Mouse (Mus musculus) CD4-positive, CD25-positive, alpha-beta regulatory T cell, adult 4 months (primary cell): ENCODE results near the gene Ap3d1. TPM values are rescaled to one million over a fixed set of nuclear protein-coding genes. Genes with fewer than 3 reads are reported as not detected.

Experiments
- ATAC-seq: one replicate; pipeline ENCODE4 v1.8.0; 2017
- polyA plus RNA-seq, 2 experiments: library from polyadenylated mRNA; unstranded; fragments of 100-300 nt; shearing (Covaris generic); gene quantifications; one replicate each; pipeline ENCODE4 v1.2.1; 2017

The Ap3d1 gene
- polyA plus RNA-seq, 2 experiments from 2014 or later = 26.7 to 29.1 TPM

DNA sequence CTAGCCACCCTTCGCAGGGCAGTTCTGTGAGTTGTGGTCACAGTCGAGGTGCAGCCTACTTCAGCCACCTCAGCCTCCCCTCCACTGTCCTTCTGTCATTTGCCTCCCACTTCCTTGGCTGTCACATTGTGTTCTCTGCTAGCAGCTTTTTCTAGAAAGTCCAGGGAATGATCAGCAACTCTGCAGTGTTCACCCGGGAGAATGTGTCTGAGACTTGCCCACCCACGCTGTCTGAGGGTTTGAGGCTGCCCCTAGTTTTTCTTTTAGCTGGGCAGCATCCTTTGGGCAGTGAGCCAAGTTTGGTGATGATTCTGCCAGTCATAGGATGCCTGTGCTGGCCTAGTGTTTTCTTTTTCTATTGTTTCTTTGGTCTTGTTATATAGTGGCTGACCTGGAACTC is 14.9 kb upstream of the Ap3d1 start:
- no peak for ATAC-seq

DNA sequence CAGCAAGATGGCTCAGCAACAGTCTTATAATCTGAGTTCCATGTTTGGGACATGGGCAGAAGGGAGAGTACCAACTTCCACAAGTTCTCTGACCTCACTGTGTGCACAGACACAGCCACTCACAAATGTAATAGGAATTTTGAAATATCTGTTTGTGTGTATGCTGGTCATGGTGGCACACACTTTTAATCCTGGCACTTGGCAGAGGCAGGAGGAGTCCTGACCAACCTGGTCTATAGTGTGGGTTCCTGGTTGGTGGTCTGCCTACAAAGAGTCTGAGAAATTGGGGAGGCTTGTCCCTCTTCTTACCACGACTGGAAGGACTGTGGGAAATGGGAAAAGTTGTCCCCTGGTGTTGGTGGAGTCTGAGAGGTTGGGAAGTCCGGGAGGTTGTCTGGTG is 14.4 kb upstream of the Ap3d1 start:
- ATAC-seq = no peak

DNA sequence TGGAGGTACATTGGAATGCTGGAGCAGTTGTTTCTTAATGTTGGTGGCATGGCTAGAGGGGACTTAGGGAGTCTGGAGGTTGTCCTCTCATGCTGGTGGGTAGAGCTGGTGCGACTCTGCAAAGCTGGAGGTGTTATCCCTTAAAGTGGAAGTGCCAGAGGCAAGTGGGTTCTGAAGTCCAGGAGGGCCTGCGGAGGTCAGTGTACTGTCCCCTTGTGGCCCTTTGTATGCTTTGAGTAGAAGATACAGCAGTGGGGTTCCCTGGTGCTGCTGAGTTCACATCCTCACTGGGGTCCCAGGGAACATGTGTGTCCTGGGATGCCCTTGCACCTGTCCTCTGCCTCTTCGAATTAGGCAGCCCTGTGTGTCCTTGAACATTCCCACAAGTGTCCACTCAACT is 14.0 kb upstream of the Ap3d1 start:
- ATAC-seq = no peak

DNA sequence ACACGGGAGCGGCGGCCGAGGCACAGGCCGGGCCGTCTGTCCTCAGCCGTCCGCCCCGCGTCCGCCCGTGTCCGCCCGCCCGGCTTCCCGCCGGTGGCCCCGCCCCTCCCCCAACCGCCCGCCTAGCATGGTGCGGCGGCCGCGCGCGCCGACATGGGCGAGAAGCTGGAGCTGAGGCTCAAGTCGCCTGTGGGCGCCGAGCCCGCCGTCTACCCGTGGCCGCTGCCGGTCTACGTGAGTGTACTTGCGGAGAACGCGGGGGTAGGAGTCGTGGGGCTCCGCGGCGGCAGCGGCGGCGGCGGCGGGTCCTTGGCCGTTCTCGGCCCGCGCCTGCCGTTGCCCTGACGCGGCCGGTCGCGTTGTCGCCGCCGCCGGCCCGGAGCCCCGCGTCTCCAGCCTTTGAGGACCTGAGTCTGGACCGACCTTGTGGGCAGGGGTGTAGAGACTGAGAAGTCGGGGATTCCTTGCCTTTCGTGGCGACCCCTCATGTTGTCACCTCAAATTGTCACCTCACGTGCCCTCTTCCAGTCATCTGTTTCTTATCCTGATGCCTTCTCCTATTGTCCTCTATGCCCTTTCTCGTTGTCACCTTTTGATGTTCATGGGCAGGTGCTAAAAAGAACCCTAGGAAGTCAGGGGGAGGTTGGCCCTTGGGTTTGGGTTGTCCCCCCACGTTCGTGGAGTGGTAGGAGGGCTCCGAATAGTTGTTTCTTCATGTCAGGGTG is 13.4 kb upstream of the Ap3d1 start:
- ATAC-seq = no peak

DNA sequence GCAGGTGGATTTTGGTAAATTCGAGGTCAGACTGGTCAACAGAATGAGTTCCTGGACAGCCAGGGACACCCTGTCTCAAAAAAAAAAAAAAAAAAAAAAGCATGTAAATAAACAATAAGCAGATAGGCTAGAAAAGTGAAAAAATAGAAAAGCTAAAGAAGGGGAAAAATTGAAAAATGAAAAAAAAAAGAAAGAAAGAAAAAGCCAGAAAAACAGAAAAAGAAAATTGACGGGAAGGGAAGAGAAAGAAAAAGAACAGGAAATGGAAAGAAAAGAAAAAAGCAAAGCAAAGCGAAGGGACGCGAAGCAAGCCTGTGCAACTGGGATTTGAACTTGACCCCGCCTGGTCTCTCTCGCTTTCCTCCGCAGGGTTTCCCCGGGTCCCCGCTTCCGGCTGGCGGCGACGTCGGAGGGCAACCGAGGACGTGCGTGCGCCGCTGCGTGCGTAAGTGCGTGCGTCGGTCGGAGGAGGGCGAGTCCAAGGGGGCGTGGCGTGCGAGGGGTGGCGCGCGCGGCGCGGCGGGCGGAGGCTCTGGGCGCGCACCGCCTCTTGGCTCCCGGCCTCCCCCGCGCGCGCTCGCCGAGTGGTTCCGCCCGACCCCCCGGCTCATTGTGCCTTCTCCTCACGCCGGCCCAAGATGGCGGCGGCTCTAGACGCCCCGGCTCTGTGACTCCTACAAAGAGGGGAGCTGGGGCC is 12.7 kb upstream of the Ap3d1 start, which contains the start of gene Dot1l:
Gene Dot1l (plus strand): TSS at position 613 of the 697 bp plus-strand sequence.
- peak; percentile 82 for ATAC-seq

DNA sequence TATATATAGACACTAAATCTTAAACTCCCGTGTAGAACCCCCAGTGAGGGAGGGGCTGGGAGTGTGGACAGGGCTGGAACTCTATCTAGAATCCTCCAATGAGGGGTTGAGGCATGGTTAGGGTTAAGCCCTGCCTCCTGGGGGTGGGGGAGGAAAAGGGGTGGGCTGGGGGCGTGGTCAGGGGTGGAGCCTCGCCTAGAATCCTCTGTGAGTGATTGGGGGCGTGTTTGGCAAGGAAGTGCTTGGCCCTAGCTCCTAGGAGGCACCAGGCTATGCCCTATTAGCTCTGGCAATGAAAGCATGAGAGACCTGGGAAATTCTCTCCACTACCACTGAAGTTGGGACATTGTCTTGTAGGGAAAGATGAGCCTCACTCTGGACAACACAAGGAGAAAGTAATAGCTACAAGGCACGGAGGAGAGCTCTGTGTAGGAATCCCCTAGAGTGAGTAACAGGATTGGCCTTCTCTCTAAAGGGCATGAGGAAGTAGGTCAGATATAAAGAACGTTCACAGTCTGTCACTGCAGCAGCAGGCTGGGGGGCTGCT is 10.1 kb upstream of the Ap3d1 start:
- no peak for ATAC-seq

DNA sequence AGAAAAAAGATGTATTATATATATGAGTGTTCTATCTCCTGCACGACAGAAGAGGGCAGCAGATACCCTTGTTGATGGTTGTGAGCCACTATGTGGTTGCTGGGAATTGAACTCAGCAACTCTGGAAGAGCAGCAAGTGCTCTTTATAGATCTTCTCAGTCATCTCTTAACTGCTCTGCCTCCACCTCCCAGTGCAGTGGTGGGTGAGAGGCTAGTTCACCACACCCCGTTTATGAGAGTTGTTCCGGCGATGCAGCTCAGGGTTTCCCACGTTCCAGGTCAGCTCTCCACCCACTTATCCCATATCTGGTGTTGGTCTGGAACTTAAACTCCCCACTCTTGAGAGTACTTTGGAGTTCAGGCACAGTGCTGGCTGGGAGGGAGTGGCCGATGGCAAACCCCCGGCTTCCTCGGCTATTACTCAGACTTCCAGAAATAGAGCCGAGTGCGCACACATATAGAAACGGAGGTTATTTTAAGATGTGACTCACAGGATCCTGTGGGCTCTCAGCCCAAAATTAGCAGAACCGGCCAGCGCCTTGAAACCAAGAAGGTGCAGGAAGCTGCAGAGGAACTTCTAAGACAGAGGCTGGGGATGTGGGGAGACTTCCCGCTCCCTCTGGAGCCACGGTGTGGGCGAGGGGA is 9.2 kb upstream of the Ap3d1 start:
- peak; percentile 67 for ATAC-seq

DNA sequence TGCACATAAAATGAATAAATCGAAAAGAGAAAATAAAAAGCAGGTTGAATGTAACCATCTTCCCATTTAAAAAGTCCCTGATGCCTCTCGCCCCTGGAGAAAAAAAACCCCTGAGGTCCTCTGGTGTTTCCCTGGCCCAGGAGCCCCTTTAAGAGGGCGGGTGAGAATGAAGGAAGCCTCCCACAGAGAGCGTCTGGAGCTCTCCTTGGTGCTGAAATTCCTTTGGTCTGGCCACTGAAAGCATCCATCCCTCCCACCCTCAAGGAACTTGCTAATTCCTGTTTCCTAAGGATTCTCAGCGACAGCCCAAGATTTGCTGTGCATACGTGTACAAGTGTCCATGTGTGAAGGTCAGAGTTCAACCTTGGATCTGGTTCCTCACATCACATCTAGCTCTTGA is 6.5 kb upstream of the Ap3d1 start:
- ATAC-seq = no peak

DNA sequence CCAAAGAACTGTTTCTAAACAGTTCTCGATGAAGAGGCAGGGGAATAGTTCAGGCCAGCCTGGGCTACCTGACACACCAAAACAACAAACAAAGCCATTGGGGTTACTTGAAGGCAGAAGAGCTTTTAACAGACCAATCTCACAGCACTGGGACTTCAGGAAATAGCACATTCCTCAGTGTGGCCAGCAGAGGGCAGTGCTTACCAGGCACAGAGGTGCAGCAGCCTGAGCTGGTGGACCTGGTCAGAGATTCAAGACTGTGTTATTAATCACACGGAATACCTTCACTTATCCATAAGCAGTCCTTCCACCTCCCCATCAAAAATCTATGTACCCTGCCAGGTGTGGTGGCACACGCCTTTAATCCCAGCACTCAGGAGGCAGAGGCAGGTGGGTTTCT is 5.3 kb upstream of the Ap3d1 start:
- no peak for ATAC-seq

DNA sequence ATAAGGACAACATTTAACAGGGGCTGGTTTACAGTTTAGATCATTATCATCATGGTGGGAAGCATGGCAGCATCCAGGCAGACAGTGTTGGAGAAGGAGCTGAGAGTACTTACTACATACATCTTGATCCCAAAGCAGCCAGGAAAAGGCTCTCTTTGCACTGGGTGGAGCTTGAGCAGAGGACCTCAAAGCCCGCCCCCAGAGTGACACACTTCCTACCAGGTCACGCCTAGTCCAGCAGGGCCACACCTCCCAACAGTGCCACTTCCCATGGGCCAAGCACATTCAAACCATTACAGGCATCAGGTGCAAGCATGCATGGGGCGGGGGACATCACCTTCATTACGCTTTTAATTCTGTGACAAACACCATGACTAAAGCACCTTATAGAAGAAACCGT is 2.2 kb upstream of the Ap3d1 start:
- ATAC-seq = no peak

DNA sequence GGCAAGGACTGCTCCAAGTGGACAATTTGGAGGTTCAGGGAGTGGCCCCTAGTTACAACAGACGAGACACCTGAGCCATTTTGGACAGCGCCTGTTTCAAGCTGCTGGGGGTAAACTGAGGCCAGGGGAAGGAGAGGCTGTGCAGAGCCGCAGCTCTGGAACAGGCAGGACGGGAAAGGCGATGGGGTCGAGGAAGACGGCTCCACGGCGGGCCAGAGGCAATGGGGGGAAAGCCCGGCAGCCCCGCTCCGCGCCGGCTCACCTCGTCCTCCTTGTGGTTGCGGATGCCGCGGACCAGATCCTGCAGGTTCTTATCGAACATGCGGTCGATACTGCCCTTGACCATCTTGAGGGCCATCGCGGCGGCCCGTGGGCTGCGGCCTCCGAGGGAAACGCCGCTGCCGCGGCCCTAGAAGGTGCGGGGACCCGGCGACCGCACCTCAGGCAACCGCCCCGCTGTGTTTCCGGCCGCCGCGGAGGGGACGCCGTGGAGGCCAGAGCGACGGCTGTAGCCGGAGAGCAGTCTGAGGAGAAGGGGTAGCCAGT is 357 bp downstream of the Ap3d1 start:
- no peak for ATAC-seq

DNA sequence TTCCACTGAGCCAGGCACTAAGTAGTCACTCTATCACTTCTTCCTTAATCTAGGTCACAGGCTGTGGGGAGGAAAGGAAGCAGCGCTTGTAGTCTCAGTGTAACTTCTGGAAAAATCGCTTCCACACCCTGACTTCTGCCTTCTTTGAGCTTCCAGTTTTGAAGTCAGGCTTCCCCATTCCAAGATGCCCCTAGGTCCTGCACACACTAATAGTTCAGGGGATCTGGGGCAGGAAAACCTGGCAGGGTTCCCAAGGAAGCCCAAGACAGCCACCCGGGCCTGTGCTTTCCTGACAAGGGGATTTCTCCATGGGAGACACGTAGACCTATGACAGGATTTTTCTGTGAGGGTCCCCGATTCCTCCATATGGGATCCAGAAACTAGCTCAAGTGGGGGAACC is 918 bp downstream of the Ap3d1 start:
- ATAC-seq = no peak

DNA sequence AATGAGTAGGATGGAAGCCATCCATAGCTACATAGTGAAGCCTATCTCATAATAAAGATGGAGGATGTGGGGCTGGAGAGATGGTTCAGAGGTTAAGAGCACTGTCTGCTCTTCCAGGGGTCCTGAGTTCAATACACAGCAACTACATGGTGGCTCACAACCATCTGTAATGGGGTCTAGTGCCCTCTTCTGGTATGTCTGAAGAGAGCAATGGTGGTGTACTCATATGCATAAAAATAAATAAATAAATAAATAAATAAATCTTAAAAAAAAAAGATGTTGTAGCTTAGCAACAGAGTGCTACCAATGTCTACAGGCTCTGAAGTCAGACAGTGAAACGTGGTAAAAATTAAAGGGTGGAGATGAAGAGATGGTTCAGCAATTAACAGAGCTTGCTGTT is 3.4 kb downstream of the Ap3d1 start:
- no peak for ATAC-seq

DNA sequence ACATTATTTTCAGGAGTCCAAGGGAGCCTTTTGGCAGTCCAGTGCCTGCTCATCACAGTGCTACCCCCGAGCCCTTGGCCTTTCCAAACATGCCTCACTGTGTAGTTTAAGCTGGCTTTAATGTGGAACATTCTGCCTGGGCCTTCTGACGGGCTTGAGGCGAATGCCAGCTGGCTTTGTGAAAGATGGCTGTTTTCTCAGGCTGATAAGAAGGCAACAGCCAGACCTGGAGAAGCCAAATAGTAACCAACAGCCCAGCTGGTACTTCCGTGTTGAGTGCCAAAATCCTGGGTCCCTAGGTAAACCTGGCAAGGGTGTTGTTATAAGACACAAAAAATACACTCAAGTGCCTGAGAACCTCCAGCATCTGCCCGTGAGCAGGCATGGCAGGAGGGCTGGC is 5.3 kb downstream of the Ap3d1 start:
- ATAC-seq = no peak

DNA sequence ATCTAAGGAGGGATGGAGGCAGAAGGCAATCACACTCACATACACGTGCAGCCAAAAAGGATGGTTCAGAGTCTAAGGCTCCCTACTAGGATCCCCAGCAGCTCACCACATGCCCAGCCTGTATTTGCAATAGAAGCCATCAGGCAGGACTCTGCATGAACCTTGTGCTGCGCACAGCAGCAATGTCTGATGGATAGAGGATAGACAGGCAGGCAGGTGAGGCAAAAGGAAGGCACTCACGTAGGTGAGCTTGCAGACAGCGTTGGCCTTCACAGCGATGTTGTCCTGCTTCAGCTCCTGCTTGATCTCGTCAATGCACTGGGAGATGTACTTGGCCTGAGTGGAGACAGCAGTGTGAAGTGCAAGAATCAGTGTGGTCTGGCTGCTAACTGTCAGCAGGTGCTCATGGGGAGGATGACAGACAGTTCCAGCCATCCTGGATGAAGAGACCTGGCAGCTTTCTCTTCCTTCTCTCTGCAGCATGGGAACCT is 9.4 kb downstream of the Ap3d1 start:
- no peak for ATAC-seq

DNA sequence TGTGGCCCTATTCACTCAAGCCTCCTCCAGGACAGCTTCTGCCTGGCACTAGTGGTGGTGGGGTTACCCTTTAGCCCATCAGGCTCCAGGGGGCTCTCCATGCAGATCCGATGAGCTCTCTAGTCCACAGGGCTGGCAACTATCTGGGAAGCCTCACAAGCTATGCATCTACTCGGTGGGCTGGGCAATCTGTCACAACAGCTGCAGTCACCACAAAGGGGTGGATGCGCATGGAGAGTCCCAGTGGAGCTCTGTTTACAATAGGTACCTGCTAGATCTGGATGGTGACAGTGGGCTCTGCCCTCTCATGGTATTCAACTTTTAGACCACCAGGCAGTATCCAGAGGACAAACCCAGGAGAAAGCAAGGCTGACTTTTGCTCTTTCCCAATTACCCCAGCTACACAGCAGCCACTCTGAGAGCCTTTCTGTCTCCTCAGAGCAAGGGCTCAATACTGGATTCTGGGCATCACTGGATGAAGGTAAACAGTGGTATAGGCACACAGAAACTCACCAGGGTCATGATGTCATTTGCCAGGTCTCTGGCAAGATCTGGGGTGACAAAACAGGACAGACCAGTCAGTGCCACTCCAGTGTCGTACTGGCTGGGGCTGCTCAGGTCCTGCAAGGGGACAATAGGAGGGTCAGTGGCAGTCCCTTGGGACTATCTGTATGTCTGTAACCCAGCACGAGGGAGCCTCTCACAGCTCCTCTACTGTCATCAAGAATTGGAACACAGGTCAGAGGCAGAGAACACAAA is 14.5 kb downstream of the Ap3d1 start:
- no peak for ATAC-seq

DNA sequence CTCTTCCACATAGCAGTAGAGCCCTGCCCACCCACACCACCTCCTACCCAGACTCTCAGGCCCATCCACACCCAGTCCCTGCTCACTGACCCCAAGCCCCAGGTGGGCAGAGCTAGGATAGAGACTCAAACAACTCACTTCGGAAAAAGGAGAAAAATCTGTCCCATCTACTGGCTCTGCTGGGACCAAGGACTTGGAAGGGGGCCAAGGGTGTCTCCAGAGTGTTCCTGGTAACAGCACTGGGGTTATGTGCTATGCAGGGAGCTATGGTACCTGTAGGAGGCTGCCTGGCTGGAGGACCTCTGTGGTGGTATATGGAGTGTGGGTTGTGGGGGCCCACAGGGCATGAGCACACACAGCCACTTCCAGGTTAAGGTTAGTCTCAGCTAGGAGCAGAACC is 24.8 kb downstream of the Ap3d1 start:
- no peak for ATAC-seq

DNA sequence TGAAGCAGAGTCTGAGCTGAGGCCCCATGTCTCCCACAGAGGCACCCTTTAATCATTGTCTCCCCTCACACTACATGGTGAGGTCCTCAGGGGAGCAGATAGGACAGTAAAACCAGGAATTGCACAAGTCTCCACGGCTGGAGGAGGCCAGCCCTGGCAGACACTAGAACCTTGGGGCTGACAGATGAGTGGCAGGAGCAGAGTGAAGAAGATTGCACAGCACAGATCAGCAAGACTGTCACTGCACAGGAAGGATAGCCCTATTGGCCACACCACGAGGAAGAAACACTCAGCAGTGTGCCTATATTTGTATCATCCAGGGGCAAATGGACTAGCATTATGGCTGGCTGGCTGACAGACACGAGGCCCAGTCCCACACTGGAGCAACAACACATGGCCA is 31.2 kb downstream of the Ap3d1 start:
- no peak for ATAC-seq

DNA sequence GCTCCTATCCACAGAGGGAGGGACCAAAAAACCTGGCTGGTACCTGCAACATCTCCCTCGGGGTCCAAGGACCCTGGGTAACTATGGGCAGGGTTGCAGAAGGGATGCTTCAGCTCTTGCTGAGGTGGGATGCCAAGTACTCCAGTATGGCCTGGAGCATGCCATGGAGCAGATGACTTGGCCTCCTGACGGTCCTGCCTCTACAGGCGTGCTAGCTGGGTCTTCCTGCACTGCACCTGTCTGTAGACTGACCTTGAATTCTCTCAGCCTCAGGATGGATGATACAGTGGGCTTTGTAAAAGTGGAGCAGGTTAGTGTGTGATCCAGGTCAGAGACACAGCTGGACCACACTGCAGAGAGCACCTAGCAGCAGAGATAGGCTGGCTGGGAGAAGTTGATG is 36.6 kb downstream of the Ap3d1 start:
- no peak for ATAC-seq

DNA sequence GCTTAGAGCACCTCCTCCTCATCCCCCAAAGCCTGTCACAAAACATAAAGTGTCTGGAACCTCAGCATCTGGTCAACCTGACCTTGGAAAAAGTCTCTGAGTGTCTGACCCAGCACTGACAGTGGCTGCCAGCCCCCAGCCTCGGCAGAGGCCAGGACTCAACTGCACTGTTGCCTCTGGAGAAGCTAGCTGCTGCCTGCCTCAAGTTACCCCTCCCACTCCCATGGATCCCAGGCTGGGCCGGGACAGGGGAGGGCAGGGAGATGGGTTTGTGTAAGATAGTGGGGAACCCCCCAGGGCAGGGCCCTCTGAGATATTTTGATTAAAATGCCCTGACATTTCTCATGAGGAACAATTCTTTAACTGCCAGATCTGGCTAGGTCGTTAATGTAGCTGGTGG is 37.0 kb downstream of the Ap3d1 start:
- no peak for ATAC-seq

DNA sequence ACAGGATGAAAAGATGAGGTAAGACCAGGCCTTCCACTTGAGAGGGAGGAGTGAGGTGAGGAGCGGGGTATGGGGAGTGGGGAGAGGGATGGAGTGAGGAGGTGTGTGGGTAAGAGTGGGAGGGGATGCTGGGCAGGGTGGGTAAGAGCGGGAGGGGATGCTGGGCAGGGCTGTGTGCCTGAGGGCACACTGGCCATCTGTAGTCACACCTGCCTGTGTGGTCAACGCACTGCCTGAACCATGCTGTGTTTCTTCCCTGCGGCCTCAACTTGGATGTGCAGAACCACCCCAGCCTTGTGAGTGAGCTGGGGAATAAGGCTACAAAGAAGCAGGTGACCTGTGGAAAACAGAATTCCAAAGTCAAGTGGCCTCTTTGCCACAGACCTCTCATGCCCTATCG is 37.6 kb downstream of the Ap3d1 start:
- ATAC-seq = no peak

DNA sequence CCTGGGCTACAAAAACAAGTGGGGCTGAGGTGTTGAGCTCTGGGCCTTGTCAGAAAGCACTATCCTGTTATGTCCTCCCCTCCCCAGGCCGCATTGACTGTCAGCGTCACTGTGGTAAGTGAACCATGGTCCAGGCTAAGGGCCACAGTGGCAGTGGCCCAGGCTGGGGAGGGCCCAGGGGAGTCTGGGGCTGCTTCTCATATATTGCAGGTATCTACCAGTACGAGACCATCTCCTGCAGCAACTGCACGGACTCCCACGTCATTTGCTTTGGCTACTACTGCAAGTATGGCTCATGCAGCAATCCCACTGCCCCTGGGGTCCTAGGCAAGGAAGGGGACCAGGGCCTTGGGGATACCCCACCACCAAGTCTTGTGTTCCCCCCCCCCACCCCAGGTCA is 38.4 kb downstream of the Ap3d1 start:
- ATAC-seq = no peak
